Mouse (Mus musculus): Measurements from ENCODE around the gene Serpina9. TPM values are rescaled to one million over a fixed set of nuclear protein-coding genes. Genes with fewer than 3 reads are reported as not detected.
"Not testable (repeated sequence)": the region's sequence is repeated elsewhere in the genome, so short reads cannot be mapped to it uniquely, and the experiment has no call there.

Gene Serpina9
- polyA plus RNA-seq, 1 experiment = not detected

DNA sequence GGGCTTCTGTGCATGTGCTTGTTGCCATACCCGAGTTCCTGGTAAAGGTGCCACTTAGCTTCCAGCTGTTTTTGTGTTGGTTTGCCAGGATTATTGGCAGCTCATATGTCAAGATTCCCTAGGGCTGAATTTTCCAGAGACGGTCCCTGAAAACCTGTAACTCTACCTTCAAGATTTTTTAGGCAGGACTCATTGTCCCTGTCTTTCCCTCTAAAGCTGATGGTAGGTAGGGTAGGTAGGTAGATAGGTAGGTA, 24.1 kb downstream of the Serpina9 start:
- no peak for DNase-seq (ENCODE audit: low spot score)

GRCm38 (mm10) chr12:103988754-103989513, 24.6 kb downstream of the Serpina9 start:
- DNase-seq (ENCODE audit: low spot score) = no peak

DNA sequence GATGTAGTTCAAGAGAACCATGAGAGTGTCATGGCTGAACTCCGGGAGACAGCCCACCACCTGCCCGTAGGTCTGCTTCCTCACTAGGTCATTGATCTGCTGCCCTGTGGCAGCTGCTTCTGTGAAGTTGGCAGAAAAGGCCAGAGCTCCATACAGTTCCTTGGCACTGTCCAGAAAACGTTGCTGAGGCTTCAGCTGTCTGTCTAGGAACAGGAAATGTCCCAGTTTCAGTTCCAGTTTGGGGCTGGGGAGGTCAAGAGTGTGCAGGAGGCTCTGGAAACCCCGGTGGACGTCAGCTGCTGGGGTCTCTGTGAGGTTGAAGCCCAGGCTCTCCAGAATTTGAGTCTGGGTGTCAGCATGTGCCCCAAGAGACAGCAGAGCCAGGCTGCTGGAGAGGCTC, 27.7 kb downstream of the Serpina9 start:
- no peak for DNase-seq (ENCODE audit: low spot score)

GRCm38 (mm10) chr12:103984935-103985334, 28.6 kb downstream of the Serpina9 start:
- no peak for DNase-seq (ENCODE audit: low spot score)

DNA sequence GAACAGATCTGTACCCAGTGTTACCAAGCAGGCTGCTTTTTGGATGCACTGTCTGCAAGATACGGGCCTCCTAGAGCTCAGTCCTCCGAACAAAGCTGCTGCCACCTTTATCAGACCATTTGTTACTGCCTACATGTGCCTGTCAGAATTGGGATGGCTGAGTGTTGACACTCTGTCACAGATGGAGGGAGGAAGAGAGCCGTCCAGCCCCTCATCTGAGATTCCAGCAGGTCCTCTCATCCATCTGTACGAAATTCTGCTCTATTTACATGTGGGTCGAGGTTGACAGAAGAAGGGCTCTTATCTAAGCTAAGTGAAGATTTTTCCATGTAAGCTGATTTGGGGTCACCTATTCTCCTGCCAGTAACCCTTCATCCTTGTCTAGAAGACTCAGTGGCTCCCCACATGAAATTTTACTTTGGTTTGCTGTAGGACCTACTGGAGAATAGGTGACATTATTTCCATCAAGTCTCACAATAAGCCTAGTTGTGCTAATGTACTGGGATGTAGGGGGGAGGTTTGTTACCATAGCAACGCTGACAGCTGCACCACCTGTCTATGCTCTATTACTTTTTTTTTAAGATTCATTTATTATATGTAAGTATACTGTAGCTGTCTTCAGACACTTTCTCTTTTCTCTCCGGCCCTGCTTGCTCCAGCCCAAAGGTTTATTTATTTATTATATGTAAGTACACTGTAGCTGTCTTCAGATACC, 31.8 kb downstream of the Serpina9 start:
- DNase-seq (ENCODE audit: low spot score) = no peak

DNA sequence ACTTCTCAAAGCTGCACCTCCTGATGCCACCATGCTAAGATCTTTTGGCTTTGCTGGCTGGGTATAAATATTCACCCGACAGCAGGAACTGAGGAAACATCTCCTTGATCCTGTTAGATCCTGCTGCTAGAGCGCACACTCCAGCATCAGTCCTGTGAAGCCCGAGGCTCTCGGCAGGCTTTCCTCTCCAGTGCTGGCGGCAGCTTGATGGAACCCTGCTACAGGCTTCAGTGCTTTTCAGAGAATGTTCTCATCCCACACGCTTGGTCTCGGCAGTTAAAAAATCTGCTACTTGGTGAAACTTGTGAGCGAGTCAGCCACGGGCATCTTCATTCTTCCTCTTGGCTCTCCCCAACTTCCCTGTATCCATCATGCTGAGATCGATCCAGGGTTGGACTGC, 35.3 kb downstream of the Serpina9 start:
- no peak for DNase-seq (ENCODE audit: low spot score)

GRCm38 (mm10) chr12:103977846-103978245, 35.7 kb downstream of the Serpina9 start:
- peak; percentile 31 for DNase-seq (ENCODE audit: low spot score)

DNA sequence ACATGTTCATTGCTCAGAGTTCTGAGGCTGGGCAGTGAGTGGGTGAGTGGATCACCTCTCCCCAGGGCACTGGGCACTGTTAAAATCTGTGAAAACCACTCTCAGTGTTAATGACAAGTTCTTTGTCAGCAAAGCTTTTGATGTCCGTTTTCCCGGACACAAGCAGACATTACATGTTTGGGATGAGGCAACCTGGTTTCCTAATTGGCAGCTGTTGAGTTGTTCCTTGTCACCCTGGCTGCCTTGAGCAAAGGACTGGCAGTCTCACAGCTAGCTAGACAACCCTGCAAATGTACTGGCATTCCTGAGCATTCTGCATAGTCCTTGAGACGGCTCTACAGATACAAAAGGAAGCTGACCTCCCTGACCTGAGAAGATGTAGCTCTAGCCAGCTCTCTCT, 36.5 kb downstream of the Serpina9 start:
- no peak for DNase-seq (ENCODE audit: low spot score)

DNA sequence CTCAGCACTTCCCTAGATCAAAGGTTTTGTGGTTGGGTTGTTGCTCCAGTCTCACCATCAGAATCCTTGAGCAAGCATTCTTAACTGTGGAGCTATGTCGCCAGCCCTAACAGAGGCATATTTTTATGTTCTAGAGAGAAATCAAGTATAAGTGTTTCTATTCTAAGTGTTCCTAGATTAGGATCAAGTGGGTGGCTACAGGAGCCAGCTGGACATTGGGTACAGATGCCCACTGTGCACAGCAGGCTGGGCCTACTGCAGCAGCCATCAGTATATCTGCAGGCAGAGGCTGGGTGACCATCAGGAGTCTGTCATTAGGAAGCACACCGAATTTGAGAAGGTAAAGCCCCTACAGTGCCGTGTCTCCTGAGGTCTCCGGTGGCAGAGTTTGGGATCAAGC, 42.5 kb downstream of the Serpina9 start:
- DNase-seq (ENCODE audit: low spot score) = no peak

- no peak for DNase-seq (ENCODE audit: low spot score)
Observed at GRCm38 (mm10) chr12:103969577-103970116, 43.9 kb downstream of the Serpina9 start.

- no peak for DNase-seq (ENCODE audit: low spot score)
Observed at GRCm38 (mm10) chr12:103966761-103967160, 46.8 kb downstream of the Serpina9 start.

DNA sequence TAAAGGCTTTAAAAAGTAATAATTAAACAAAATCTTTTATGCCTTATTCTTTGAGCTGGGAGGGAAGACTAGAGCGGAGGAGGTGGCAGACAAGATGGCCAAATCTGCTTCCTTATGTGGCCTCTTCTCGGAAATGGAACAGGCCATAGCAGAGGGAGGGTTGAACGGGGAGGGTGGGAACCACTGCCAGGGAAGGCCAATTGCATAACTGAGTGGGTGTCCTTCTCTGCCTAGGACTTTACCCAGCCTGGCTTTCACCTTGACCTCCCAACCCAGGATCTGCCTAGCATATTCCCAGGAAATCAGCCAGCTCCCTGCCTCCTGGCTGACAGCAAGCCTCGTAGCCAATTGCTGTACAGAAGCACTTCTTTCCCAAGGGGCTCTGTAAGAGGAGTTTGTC, 50.3 kb downstream of the Serpina9 start:
- DNase-seq (ENCODE audit: low spot score) = no peak

- DNase-seq (ENCODE audit: low spot score) = no peak
Observed at GRCm38 (mm10) chr12:103962860-103963259, 50.7 kb downstream of the Serpina9 start.

DNA sequence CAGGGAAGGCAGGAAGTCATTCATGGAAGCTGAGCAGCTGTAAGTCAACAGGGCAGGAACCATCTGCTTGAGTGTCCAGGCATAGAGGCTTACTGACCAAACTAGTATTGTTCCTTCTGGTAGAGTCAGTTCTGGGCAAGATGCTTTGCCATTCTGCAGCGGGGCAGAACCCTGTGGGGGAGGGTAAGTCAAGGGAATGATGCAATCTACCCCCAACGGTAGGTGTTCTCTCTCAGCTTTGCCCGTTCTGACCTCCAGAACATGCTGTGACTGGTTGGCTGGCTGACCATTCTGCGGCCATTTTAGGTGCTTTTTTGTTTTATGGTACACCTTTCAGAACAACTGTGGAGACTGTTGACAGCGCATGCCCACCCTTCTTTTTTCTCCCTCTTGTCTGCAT, 51.2 kb downstream of the Serpina9 start:
- no peak for DNase-seq (ENCODE audit: low spot score)

DNA sequence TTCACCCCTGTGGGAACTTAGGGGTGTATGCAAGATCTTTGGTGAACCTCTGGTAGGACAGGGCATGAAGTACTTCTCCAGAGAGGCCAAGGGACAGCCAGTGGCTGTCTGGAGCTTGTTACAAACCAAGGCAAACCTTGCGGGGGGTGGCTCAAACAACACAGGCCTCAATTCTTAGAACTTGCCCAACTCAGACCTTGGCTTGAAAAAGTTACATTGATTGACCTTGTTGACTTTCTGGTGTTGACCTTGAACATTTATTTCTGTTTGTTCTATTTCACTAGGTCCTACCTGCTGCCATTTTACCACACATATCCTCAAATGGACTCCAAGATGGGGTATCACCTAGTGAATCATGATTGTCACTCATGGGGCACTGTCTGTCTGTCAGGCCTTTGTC, 51.8 kb downstream of the Serpina9 start:
- no peak for DNase-seq (ENCODE audit: low spot score)

DNA sequence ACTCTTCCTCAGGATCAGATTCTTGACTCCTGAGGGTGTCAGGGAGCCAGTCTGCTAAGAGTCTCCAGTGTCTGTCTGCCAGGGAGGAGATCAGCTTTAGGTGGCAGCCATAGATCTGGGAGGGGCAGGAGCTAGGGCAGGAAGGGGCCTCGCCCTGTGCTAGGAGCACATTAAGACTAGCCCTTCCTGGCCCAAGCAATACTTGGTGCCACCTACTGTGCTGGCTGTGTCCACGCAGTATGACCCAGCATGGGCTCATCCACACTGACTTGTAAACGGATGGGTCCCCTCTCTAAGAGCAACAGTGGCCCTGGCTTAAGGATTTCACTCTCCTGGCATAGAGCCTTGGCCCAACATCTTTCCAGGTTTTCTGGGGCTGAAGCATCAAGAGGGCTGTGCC, 54.8 kb downstream of the Serpina9 start, which contains the start of gene Serpina1e:
Gene Serpina1e (minus strand): TSS at position 178 of the 400 bp plus-strand sequence.
- DNase-seq (ENCODE audit: low spot score) = no peak

GRCm38 (mm10) chr12:103956555-103956954, 57.0 kb downstream of the Serpina9 start:
- not testable (repeated sequence) for DNase-seq (ENCODE audit: low spot score)

DNA sequence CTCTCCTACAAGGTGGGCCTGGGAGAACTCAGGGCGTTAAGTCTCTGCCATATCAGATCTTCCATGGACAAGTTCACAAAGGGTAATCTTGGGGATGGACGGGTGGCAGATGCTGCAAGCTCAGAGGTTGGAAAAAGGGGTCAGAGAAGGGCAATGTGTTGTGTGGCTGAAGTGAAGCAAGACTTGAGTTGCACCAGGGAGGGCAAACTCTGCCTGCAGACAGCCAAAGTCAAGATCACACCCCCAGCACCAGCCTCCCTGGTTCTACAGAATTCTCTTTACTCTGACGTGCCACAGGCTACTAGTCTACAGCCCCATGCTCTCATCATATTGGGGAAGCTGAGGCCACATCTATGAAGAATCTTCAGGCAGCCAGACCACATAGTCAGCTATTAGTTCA, 60.6 kb downstream of the Serpina9 start:
- not testable (repeated sequence) for DNase-seq (ENCODE audit: low spot score)

GRCm38 (mm10) chr12:103946243-103946642, 67.3 kb downstream of the Serpina9 start:
- DNase-seq (ENCODE audit: low spot score) = no peak

Data from urinary bladder, adult 2 months (tissue).